Mouse (Mus musculus): ENCODE measurements around the gene Gata3.

Gata3 gene

DNA sequence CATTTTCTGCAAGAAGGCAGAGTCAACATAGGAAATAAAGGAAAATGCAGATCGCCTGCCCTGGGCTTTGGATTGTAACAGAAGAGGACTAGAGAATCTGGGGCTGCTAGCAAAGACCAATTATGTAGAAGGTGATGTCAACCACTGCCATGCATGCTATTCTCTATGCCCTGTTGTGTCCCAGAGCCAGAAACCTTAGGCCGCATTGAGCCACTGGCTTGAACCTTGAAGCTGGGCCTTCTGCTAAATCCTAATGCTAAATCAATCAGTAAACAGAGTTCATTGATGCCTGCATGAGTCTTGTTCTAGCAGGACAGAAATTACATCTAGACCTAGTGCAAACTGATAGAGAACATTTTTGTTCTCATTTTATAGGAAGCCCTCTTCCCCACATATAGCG is 3.8 kb downstream of the Gata3 start:
- DNase-seq (ENCODE audit: low read depth, low spot score), result no peak

DNA sequence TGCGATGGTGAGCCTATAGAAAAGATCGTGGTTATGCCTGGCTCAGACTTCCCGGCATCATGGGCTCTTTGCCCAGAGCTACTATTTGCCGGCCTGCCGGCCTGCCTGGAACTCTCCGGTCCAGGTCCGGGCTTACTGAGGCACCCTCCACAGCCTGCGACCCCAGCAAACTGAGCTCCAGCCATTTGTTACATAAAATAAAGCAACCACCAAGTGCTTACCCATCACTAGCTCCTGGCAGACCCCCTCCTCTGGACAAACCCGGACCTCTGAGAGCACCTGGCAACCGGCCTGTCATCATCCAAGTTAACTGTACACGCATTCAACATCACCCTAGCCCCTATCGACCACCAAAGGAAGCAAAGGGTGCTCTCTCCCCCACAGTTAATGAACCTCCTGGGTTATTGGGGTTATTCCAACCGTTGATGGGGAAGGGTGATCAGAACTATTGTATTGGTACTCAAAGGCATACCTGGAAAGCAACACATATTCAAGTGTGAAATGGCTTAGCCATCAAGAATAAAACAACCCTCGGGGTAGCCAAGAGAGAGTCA is 4.5 kb downstream of the Gata3 start:
- no peak for DNase-seq (ENCODE audit: low read depth, low spot score)

DNA sequence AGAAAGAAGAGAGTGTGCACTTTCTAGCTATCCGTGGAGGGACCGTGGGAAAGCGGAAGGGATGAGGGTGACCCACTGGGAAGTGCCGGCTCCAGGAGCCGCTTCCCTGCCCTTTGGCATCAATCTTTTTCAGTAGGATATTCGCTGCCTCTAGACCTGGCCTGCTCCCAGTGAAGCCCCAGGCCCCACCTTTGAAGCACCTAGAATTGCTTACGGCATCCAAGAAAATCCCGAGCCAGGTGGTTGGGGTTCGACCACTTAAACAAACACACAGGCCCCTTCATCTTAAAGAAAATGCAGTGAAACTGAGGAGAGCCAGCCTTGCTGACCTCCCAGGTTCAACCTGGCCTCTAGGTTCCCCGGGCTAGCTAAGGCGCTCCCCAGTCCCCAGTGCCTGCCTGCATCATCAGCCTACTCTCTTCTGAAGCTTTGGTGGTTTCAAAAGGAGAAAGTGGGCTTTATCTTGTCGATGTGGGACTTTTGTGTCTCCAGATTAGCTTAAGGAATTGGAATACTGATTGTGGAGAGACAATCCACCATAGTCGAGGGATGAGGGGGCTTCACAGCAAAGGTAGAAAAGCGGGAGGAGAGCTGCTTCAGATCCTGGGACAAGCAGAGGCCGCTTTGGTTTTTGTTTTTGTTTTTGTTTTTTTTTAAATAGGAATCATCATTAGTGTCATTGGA is 5.2 kb downstream of the Gata3 start:
- no peak for DNase-seq (ENCODE audit: low read depth, low spot score)

DNA sequence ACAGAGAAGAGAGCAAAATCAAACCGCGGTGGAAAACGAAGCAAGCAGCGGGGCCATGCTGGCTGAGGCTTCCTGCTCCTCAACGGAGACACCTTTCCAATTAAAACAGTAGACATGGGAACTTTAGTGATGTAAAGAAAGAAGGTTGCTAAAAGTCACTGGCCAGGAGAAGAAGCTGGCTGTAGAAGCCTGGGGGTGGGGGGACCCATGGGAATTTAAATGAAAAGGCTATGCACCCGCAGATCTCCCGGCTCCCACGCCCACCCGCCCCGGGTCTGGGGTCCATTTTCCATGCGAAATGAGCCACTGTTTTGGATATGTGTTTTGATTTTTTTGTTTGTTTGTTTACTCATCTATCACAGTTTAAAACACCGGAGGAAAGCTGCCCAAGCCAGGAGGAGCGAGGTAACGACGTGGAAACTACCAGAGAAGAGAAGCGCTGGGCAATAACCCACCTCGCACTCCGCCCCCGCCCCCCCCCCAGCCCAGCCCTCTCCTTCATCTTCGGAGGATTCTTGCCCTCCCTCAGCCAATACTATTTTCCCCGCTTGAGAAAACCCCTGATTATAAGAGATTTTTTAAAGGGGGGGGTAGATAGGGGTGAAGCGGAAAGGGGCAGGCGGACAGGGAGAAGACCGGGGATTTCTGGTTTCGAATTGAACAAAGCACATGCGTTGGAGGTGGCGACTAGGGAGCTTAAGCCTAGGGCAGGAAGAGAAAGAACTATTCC is 5.9 kb downstream of the Gata3 start:
- DNase-seq (ENCODE audit: low read depth, low spot score), result no peak

DNA sequence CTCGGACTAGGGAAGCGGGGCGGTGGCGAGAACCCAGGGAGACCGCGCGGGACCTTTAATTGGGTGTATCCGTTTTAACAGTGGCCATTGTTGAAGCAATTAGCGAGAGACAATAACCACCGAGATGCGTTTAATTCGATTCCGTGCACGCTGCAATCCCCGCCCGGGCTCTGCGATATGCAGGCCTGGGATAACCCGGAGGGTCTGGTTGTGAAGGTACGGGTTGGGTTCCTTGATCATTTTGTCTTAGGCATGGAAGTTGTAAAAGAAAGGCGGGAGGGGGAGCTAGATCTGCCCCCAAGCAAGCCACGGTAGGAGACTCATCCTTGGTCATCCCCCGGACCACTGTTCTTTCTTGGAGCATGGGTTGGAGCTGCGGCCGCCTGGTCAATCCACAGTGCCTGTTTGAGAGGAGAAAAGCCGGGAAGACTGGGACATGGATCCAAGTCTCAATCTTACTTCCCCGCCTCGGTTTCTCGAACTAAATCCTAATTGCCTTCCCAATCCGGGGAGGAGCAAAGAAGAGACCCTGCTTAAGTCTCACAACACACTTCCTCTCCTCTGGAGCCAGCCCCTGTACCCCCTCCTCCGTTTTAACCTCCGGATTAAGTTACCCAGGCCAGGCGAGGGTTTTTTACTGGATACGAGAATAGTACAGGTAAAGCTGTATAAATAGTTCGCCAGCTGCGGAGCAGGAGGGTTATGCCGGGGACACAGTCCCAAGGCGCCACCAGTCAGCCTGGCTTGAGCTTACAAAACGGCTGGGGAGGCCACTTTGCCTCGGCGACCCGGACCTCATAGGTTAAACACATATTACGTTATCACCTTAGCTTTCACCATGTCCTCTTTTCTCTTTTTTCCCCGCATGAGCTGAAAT is 6.7 kb downstream of the Gata3 start:
- no peak for DNase-seq (ENCODE audit: low read depth, low spot score)

DNA sequence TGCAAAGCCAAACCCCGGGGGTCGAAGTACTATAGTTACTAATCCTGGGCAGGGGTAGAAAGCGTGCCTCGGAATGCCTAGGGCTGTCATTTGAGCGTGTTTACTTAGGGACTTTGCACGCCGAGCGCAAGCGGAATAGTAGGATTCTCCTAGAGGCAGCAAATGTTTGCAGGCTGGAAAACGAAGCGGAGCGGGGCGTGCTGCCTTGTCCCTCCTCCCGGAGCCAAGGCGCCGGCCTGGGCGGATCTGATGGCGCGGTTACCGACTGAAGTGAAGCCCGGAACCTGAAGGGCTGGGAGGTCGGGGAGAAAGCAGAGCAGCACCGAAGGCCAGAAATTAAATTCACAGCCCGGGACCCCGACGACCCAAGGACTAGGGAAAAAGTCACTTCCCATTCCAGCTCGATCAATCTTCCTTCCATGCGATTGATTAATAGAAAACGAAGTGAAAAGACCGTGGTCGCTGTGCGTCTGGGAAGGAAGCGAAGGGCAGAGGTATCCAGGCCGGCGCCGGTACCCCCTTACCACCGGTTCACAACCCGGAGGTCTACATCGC is 7.4 kb downstream of the Gata3 start:
- no peak for DNase-seq (ENCODE audit: low read depth, low spot score)

DNA sequence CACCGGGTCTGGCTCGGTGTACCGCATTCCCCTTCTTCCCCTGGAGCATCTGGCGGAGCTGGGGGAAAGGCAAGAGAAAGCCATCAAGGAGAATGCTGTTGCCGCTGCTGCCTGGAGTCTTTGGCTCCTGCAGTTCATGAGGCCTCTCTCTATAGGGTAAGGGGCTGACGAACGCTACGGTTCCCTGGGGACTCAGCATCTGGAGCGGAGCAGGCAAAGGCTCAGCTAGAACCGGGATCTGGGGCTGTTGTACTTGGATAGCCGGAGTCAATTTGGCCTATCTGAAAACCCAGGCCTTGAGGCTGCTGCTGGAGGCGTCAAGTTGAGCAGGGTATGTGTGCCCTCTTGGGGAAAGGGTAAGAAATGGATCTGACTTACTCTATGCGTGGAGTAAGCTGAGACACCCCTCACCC is 8.2 kb downstream of the Gata3 start:
- DNase-seq (ENCODE audit: low read depth, low spot score), result no peak

DNA sequence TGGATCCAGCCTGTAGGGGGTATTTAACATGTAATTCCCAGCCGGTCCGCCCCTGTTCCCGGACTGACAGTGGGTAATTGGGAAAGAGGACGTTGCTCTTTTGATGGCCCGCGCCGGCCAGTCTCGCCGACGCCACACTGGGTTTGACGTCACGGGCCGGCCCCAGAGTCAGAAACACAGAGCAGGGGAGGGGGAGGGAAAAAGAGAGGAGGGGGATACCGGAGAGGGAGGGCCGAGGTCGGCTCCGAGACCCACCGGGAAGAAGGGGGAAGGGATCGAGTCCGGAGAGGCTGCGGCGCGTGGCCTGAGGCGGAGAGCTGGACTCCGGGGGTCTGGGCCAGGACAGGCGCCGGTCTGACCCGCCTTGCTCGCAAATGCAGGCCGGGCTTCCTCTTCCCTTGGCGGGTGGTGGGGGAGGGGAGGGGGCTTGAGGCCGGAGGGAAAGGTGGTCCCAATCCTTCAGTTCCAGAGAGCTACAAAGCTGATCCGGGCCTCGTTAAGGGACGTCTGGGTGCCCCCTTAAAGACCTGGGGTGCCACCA is 8.7 kb downstream of the Gata3 start, which contains the start of gene 4930412O13Rik:
4930412O13Rik (plus strand) TSS at position 202 of the 541 bp plus-strand sequence.
- no peak for DNase-seq (ENCODE audit: low read depth, low spot score)

DNA sequence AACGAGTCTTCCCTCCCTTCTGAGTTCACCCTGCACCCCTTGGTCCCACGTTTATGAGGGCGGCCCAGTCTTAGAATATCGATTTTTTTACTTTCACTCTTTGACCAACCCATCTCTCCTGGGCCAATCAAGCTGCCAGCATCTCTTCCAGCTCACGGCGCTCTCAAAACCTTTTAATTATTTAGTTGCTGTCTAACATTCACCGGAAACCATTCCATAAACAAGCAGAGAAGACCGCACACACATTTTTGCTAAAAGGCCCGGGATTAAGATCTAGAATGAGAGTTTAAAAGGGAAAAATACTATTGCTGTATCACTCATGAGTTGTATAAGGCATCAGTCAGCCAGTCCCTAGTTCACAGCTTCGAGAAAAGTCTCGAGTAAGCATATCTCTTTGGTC is 9.6 kb downstream of the Gata3 start:
- no peak for DNase-seq (ENCODE audit: low read depth, low spot score)

DNA sequence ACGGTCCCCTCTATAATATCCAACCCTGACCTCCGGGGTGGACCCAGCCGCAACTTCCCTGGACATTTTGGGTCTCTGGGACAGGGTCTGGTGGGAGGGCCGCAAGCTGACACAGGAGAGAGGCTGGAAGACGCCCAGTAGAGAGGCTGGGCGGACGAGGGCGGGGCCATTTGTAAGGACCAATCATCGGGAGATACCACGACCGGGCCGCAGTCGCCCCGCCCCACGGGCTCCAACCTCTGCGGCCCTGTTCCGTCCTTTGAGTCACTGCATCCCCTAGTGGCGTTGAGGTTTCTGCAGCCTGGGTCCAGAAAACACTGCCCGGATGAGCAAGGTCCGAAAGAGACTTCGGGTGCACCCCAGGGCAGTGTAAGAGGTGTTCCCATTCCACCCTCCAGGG is 10.3 kb downstream of the Gata3 start:
- no peak for DNase-seq (ENCODE audit: low read depth, low spot score)

DNA sequence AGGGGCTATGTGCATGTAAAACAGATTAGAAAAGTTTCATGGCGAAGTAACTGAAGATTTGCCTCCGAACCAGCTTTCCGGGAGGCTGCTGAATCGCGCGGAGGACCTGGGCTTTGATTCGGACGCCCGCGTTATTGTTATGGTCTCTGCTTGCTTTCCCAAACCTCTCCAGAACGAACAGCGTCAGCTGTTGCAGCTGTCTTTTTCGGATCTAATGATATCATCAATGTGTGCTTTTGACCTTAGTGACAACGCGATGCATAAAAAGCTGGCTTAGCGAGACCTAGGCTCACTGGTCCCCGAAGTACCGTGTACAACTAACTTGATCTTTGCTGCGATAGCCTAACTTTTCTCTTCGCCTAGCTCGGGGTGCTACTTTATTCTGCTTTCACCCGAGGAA is 10.7 kb downstream of the Gata3 start:
- DNase-seq (ENCODE audit: low read depth, low spot score), result no peak

DNA sequence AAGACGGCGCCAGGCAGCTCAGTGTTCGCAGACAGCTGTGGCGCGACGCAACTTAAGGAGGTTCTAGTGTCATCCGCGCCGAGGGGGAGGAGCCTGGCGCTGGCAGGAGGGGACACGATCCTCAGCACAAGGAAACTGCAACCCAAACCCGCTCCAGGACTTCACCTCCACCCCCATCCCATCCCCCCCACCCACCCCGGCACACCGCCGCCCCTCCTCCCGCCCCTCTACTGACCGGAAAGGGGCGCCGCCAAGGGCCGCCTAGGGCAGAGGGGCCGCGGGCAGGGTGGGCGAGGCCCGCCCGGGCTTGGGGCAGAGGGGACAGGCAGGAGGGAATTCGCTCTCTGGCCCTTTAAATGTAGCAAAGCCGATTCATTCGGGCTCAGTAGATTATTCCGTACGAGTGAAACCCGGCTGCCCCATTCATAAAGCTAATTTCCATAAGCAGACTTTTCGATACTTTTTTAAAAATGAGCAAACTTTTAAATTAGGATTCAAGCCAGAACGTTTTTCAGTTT is 11.2 kb downstream of the Gata3 start:
- DNase-seq (ENCODE audit: low read depth, low spot score), result no peak

DNA sequence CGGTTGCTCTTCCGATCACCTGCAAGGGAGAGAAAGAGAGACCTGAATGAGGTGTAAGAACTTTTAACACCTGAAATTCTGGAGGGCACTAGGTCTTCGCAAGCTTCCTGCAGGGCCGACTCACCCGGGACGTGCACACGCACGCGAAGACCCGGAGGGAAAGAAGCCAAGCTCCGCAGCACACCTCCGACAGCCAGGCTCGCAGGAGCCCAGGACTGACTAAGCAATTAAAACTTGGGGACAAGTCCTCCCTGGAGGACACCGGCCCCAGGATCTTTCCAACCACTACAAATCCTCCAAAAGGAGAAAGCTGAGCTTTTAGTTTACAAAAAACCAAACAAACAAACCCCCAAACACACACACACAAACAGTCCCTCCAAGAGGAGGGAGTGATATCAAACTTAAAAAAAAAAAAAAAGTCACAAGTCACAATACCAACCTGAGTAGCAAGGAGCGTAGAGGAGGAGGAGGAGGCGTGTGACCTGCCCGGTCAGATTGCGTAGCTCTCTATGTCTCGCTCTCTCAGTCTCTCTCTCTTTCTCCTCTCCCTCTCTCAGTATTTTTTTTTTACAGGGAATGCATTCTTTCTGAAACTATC is 11.8 kb downstream of the Gata3 start:
- DNase-seq (ENCODE audit: low read depth, low spot score), result no peak

DNA sequence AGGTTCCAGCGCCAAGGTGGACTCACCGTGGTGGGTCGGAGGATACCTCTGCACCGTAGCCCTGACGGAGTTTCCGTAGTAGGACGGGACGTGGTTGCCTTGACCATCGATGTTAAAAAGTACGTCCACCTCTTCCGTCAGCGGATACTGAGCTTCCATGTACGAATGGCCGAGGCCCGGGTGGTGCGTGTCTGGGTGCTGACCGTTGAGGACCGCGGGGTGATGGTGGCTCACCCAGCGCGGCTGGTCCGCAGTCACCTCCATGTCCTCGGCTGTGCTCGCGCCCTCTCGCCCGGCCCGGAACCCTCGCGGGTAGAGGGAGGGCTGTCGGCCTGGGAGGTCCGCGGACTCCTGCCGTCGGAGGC is 12.5 kb downstream of the Gata3 start:
- no peak for DNase-seq (ENCODE audit: low read depth, low spot score)

DNA sequence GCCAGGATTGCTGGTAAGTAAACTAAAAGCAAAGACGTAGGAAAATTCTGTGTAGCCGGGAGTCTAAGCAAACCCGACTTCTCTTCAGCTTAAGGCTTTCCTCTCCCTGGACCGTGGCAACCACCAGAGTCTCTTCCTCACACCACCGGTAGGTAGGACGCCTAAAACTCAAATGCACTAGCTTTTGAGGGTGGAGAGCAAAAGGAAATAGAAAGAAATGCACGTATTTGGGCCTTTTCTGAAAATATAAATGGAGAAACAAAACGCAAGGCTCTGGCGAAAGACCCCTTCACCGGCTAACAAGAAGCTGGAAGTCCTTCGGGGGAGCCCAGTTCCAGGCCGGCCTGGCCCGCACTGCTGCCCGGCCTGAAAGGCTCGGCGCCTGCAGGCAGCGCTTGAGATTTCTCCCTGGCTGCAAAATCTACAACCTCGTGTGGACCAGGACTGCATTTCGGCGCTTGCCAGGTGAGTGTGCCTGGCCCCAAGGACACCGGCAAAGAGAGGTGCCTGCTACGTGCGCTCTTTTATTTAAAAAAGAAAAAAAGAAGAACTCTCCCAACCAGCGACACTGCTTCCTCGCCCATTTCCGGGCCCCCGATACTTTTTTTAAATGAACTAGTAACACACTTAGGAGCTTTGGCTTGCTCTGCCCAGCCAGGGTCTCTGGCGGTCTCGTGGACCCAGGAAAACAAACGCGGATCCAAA is 13.1 kb downstream of the Gata3 start:
- no peak for DNase-seq (ENCODE audit: low read depth, low spot score)

DNA sequence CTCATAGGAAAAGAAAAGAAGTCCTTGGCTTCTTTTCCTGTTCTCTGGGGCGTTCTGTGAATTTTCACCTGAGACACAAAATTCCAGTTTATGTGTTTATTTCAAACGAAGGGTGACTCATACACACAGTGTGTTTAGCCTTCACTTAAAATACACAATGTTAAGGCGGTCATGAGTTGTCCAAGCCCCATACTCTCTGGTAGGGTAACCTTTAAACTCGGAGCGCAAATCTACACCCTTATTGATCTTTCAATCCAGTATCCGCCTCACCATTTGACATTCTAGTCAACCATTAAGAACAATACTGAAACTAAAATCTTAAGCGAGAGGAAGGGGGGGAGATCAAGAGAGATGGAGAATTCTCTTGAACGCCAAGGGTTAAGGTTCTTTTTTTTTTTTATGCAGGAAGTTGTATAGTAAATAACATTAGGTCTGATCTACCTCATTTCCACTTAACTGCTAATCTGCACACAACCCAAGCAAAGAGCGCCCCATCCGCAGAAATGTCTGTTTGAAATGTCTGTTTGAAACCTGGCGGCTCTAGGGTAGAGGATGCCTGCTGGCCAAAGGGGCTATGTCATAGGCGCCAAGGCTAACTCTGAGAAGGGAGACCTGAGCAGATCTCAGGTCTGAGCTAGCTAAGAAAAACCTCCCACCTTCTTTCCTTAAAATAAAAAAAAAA is 14.0 kb downstream of the Gata3 start:
- no peak for DNase-seq (ENCODE audit: low read depth, low spot score)

DNA sequence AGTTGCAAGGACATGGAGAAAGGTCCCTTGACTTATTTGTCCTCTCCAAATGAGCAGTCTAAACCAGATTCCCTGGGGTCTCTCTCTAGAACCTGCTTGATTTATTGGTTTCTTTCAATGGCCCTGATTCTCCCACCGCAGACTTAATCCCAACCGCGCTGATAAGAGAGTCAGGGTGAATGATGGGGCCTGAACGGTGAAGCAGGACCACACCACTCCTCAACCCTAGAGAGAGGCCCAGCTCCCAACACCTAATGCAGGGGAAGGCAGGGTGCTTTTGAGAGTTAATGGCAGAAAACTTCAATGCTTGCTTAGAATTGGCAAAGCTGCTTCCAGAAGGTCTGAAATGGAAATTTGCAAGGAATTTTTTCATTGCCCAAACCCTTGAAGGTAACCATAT is 14.6 kb downstream of the Gata3 start:
- DNase-seq (ENCODE audit: low read depth, low spot score), result no peak

DNA sequence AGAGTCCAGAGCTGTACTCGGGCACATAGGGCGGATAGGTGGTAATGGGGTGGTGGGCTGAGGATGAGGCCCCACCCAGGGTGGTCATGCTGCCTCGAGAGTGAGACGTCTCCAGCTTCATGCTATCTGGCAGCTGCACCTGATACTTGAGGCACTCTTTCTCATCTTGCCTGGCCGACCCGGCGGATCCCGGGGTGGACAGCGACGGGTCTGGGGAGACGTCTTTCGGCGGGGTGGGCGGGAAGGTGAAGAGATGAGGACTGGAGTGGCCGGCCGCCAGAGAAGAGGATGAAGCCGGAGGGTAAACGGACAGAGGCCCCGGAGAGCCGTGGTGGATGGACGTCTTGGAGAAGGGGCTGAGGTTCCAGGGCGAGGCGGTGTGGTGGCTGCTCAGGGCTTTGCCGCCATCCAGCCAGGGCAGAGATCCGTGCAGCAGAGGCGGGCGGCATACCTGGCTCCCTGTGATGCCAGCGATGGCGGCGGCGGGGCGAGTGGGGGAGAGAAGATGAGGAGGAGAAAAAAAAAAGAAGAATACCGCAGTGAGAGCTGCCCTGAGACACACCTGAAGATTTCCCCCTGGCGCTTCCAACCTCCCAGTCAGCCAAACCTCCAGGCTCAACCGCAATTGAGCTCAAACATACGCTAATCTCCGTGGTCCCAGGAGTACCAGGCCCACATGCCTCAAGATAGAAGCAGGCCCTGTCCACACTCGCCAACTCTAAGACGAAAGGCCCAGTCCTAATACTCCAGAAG is 15.2 kb downstream of the Gata3 start:
- no peak for DNase-seq (ENCODE audit: low read depth, low spot score)

DNA sequence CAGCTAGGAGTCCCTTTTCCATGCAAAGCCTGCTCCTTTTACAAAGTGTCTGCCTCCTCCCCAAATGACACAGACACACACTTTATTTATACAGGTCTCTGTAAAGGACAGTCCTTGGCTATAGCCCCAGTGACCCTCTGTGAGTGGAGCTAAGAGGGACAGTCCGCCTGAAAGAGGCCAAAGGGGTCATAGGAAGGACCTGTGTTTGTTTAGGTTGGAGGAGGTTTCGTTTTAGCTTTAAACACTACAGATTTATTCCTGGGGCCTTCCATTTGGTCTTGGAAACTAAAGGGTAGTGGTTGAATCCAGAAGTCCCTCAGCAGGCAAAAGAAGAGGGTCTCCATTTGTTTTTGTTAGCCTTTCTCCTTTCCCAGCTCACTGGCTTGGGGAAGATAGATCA is 16.1 kb downstream of the Gata3 start:
- DNase-seq (ENCODE audit: low read depth, low spot score), result no peak
